Mouse (Mus musculus) thymus, adult 2 months (tissue): ENCODE measurements around the gene Rpap3.
"Not testable (repeated sequence)": the region's sequence is repeated elsewhere in the genome, so short reads cannot be mapped to it uniquely, and the experiment has no call there.

Source experiments
- CTCF ChIP-seq: fragments of 200-500 bp; IDR thresholded peaks from 2 replicates; pipeline ENCODE4 v1.5.1; 2012; ENCODE audit warnings: mild to moderate bottlenecking, control low read depth, low read length, moderate library complexity, borderline replicate concordance; ENCODE audit not compliant: control insufficient read depth, poor library complexity, insufficient read depth; ENCODE audit errors: extremely low read depth
- POLR2A ChIP-seq: fragments of 200-500 bp; IDR thresholded peaks from 2 replicates; pipeline ENCODE4 v1.6.1; 2012; ENCODE audit warnings: mild to moderate bottlenecking, low read length, control low read depth, moderate library complexity; ENCODE audit not compliant: control insufficient read depth, poor library complexity, insufficient read depth; ENCODE audit errors: extremely low read depth

GRCm38 (mm10) chr15:97668158-97668877 is 37.3 kb downstream of the Rpap3 start:
- TF ChIP-seq POLR2A, CTCF: not testable (repeated sequence)
